Mouse (Mus musculus): ENCODE measurements around the gene Rad51b. TPM values are rescaled to one million over a fixed set of nuclear protein-coding genes. Genes with fewer than 3 reads are reported as not detected.

Rad51b gene
- polyA plus RNA-seq, 1 experiment from 2014 or later, result 3.9 TPM

GRCm38 (mm10) chr12:79362219-79362618 is 65.1 kb downstream of the Rad51b start:
- H3K27me3 ChIP-seq (ENCODE audit: insufficient read depth, low read length), result no peaks in the 10 kb centered on the region
- peak; percentile 62 for TF ChIP-seq CTCF (IDR thresholded peaks at IDR 0.05; ENCODE audit: low read depth)
- WGBS, result 82% methylated on average over 1 of the region's 1 CpGs

GRCm38 (mm10) chr12:79364284-79364683 is 67.2 kb downstream of the Rad51b start:
- no peaks in the 10 kb centered on the region for H3K27me3 ChIP-seq (ENCODE audit: insufficient read depth, low read length)
- no peaks in the 10 kb centered on the region for H3K4me1 ChIP-seq (replicated peaks; ENCODE audit: insufficient read depth, low read length)
- no peak overlapping the region for H3K4me3 ChIP-seq (replicated peaks; ENCODE audit: low read depth, low read length)
- DNase-seq (ENCODE audit: low spot score) (no peak), ATAC-seq (replicated peaks; ENCODE audit: low FRiP score, low read depth) (no peak)
- H3K36me3 ChIP-seq (ENCODE audit: insufficient read depth, low read length), result no peaks in the 10 kb centered on the region
- TF ChIP-seq CTCF (IDR thresholded peaks at IDR 0.05; ENCODE audit: low read depth), result no peak
- no peak overlapping the region for H3K9ac ChIP-seq (ENCODE audit: low read depth, low read length)
- no peak overlapping the region for H3K4me2 ChIP-seq (ENCODE audit: low read length)
- no peak overlapping the region for H3K27ac ChIP-seq
- 87% methylated on average over 2 of the region's 2 CpGs for WGBS
- H3K9me3 ChIP-seq (replicated peaks; ENCODE audit: low read length), result no peaks in the 10 kb centered on the region

More at GRCm38 (mm10) chr12:79362219-79362618, 65.1 kb downstream of the Rad51b start:
- Histone ChIP-seq H3K9ac (ENCODE audit: low read depth, low read length) (no peak overlapping the region), H3K27ac (no peak overlapping the region), H3K4me3 (replicated peaks; ENCODE audit: low read depth, low read length) (no peak overlapping the region), H3K9me3 (replicated peaks; ENCODE audit: low read length) (no peaks in the 10 kb centered on the region), H3K36me3 (ENCODE audit: insufficient read depth, low read length) (no peaks in the 10 kb centered on the region), H3K4me2 (ENCODE audit: low read length) (no peak overlapping the region), H3K4me1 (replicated peaks; ENCODE audit: insufficient read depth, low read length) (no peaks in the 10 kb centered on the region)
- DNase-seq (ENCODE audit: low spot score), result no peak
- no peak for ATAC-seq (replicated peaks; ENCODE audit: low FRiP score, low read depth)

DNA sequence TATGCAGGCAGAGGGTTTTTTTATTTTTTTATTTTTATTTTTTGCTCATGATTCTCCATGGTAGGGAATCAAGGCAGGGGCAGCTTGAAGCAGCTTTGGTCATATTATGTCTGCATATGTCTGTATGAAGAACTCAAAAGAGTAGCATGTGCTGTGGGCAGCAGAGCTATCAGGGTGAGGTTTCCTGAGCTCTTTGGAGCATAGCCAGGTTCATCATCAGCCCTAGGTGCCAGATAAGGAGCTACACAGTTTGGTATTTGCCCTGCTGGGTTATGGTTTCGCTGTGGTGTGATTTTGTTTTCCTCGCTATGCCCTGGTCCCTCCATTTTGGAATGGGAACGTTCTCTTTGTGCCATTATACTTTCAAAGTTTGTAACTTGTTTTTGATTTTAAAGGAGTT is 71.7 kb downstream of the Rad51b start:
- Histone ChIP-seq H3K27me3 (ENCODE audit: insufficient read depth, low read length) (no peaks in the 10 kb centered on the region), H3K27ac (no peak overlapping the region), H3K9ac (ENCODE audit: low read depth, low read length) (no peak overlapping the region), H3K4me2 (ENCODE audit: low read length) (no peak overlapping the region), H3K36me3 (ENCODE audit: insufficient read depth, low read length) (no peaks in the 10 kb centered on the region), H3K9me3 (replicated peaks; ENCODE audit: low read length) (no peaks in the 10 kb centered on the region), H3K4me1 (replicated peaks; ENCODE audit: insufficient read depth, low read length) (no peaks in the 10 kb centered on the region), H3K4me3 (replicated peaks; ENCODE audit: low read depth, low read length) (no peak overlapping the region)
- no peak for ATAC-seq (replicated peaks; ENCODE audit: low FRiP score, low read depth)
- TF ChIP-seq CTCF (IDR thresholded peaks at IDR 0.05; ENCODE audit: low read depth), result no peak
- no peak for DNase-seq (ENCODE audit: low spot score)
- 94% methylated on average over 3 of the region's 3 CpGs for WGBS

- no peak for DNase-seq (ENCODE audit: low spot score)
- ATAC-seq (replicated peaks; ENCODE audit: low FRiP score, low read depth), result no peak
- Histone ChIP-seq H3K27ac (no peak overlapping the region), H3K27me3 (ENCODE audit: insufficient read depth, low read length) (no peaks in the 10 kb centered on the region), H3K36me3 (ENCODE audit: insufficient read depth, low read length) (no peaks in the 10 kb centered on the region), H3K4me1 (replicated peaks; ENCODE audit: insufficient read depth, low read length) (no peaks in the 10 kb centered on the region), H3K4me2 (ENCODE audit: low read length) (no peak overlapping the region), H3K9me3 (replicated peaks; ENCODE audit: low read length) (no peaks in the 10 kb centered on the region), H3K9ac (ENCODE audit: low read depth, low read length) (no peak overlapping the region), H3K4me3 (replicated peaks; ENCODE audit: low read depth, low read length) (no peak overlapping the region)
- 66% methylated on average over 7 of the region's 7 CpGs for WGBS
- TF ChIP-seq CTCF (IDR thresholded peaks at IDR 0.05; ENCODE audit: low read depth), result no peak
Observed at GRCm38 (mm10) chr12:79369512-79370165, 72.6 kb downstream of the Rad51b start.

DNA sequence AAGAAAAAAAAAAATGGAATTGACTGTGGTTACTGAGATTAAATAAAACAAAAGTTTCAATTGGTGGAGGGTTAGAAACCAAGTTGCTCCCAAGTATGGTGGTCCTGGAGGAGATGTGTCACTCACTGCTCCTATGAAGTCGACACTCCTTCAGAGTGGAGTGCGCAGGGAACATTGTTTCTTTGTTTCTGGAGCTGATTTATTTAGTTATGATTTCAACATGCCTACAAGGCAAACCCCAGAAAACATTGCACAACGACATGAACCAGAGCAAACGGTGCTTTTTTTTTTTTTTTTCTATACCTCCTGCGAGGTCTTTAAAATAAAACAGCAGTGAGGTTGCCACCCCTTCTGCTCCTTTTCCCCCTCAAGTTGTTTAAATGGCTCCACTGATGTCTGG is 75.6 kb downstream of the Rad51b start:
- Histone ChIP-seq H3K4me1 (replicated peaks; ENCODE audit: insufficient read depth, low read length) (no peaks in the 10 kb centered on the region), H3K9me3 (replicated peaks; ENCODE audit: low read length) (no peaks in the 10 kb centered on the region), H3K27ac (no peak overlapping the region), H3K4me2 (ENCODE audit: low read length) (no peak overlapping the region), H3K4me3 (replicated peaks; ENCODE audit: low read depth, low read length) (no peak overlapping the region), H3K9ac (ENCODE audit: low read depth, low read length) (no peak overlapping the region), H3K27me3 (ENCODE audit: insufficient read depth, low read length) (no peaks in the 10 kb centered on the region), H3K36me3 (ENCODE audit: insufficient read depth, low read length) (no peaks in the 10 kb centered on the region)
- 74% methylated on average over 5 of the region's 5 CpGs for WGBS
- no peak for ATAC-seq (replicated peaks; ENCODE audit: low FRiP score, low read depth)
- TF ChIP-seq CTCF (IDR thresholded peaks at IDR 0.05; ENCODE audit: low read depth), result no peak
- no peak for DNase-seq (ENCODE audit: low spot score)

DNA sequence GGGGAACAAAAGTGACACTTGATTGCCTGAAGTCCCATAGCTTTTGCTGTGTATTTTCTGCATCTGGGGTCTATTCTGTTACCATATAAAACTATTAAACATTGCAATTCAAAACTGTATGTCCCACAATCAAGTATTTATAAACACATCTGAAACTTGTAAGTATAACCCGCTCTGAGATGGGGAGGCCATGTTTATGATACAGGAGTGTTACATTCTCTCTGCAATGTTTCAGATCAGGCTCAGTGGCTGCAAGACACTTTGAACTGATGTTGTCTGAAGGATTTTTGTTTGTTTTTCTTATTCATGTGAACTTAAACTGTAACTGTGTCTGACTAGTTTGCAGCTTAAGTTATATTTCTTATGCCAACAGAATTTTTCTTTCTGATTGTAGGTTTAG is 80.3 kb downstream of the Rad51b start:
- ATAC-seq (replicated peaks; ENCODE audit: low FRiP score, low read depth) (no peak), DNase-seq (ENCODE audit: low spot score) (no peak)
- Histone ChIP-seq H3K4me2 (ENCODE audit: low read length) (no peak overlapping the region), H3K9me3 (replicated peaks; ENCODE audit: low read length) (no peaks in the 10 kb centered on the region), H3K4me1 (replicated peaks; ENCODE audit: insufficient read depth, low read length) (no peaks in the 10 kb centered on the region), H3K9ac (ENCODE audit: low read depth, low read length) (no peak overlapping the region), H3K27me3 (ENCODE audit: insufficient read depth, low read length) (no peaks in the 10 kb centered on the region), H3K4me3 (replicated peaks; ENCODE audit: low read depth, low read length) (no peak overlapping the region), H3K36me3 (ENCODE audit: insufficient read depth, low read length) (no peaks in the 10 kb centered on the region), H3K27ac (no peak overlapping the region)
- 57% methylated on average over 1 of the region's 1 CpGs for WGBS
- no peak for TF ChIP-seq CTCF (IDR thresholded peaks at IDR 0.05; ENCODE audit: low read depth)

- ATAC-seq (replicated peaks; ENCODE audit: low FRiP score, low read depth), result no peak
- Histone ChIP-seq H3K27me3 (ENCODE audit: insufficient read depth, low read length) (no peaks in the 10 kb centered on the region), H3K4me1 (replicated peaks; ENCODE audit: insufficient read depth, low read length) (no peaks in the 10 kb centered on the region), H3K4me3 (replicated peaks; ENCODE audit: low read depth, low read length) (no peak overlapping the region), H3K36me3 (ENCODE audit: insufficient read depth, low read length) (no peaks in the 10 kb centered on the region), H3K9ac (ENCODE audit: low read depth, low read length) (no peak overlapping the region), H3K27ac (no peak overlapping the region), H3K9me3 (replicated peaks; ENCODE audit: low read length) (no peaks in the 10 kb centered on the region), H3K4me2 (ENCODE audit: low read length) (no peak overlapping the region)
- no peak for TF ChIP-seq CTCF (IDR thresholded peaks at IDR 0.05; ENCODE audit: low read depth)
- WGBS, result 33% methylated on average over 4 of the region's 4 CpGs
- no peak for DNase-seq (ENCODE audit: low spot score)
Observed at GRCm38 (mm10) chr12:79377861-79378260, 80.8 kb downstream of the Rad51b start.

Measured in kidney, postnatal 0 days (tissue).